Mouse (Mus musculus) cerebellum, adult 11-12 months (tissue): ENCODE measurements around the gene Cypt1.

ENCODE experiments used
- DNase-seq: peaks from one replicate; pipeline ENCODE4 v3.0.0; 2022

Gene Cypt1

GRCm38 (mm10) chrX:16522569-16522968, at the start of gene Cypt1:
TSS of gene Cypt1 (plus strand) at chrX:16522869.
- no peak for DNase-seq

- DNase-seq = no peak
Measured at GRCm38 (mm10) chrX:16546806-16547205, 24.1 kb downstream of the Cypt1 start.

DNA sequence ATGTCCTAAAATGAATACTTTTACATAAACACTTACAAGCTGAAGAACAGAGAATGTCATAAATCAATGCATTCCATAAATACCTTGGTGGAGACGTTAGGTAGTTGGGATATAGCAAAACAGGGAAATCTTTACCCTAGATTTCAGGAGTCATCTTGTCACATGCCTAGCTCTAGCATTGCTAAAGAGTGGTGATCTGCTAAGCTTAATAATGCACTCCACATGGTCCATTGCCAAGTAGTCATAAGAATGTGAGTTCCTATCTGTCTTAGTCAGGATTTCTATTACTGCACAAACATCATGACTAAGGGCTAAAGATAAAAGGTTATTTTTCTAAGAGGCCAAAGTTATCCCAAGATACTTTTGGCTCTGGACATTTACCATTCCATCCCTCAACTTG, 34.4 kb downstream of the Cypt1 start:
- DNase-seq = no peak

DNA sequence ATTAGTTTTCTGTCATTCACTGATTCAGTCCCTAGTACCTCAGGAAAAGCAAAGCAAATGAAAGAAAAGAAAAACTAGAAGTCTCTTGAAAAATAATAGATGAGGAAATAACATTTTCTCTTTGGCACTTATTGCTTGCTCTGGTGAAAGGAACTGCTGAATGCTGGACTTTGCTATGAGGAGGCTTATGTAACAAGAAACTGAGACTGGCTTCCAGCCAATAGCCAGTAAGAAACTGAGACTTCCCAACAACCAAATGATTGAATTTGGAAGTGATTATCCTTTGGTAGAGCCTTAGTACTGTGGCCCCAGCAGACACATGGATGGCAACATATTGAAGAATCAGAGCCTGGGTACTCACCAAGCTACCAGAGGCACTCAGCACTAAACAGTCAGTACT, 35.8 kb downstream of the Cypt1 start:
- DNase-seq = no peak
